Mouse (Mus musculus) monocyte, adult 5-6 weeks (primary cell): Measurements from ENCODE around the gene Olfr1484. TPM values are rescaled to one million over a fixed set of nuclear protein-coding genes. Genes with fewer than 3 reads are reported as not detected.
"Not testable (repeated sequence)": the region's sequence is repeated elsewhere in the genome, so short reads cannot be mapped to it uniquely, and the experiment has no call there.

Experiments
- ATAC-seq: fragments of 153-309, 156-312 bp; replicated peaks from 2 replicates; pipeline ENCODE4 v1.8.0; 2017; ENCODE audit warnings: mild to moderate bottlenecking; ENCODE audit not compliant: low TSS enrichment, insufficient number of reproducible peaks, severe bottlenecking, poor library complexity, low FRiP score
- total RNA-seq: library from RNA; stranded (forward); fragments of 200-1000, 200-491, 200-594 nt; gene quantifications from 3 replicates; pipeline ENCODE4 v1.2.3, GENCODE M21; 2017

The Olfr1484 gene
- not detected in 3 replicates for total RNA-seq

- no peak for ATAC-seq
Measured at GRCm38 (mm10) chr19:13583211-13583610, at the start of gene Olfr1484. Gene Olfr1484 (plus strand): TSS chr19:13583511.

DNA sequence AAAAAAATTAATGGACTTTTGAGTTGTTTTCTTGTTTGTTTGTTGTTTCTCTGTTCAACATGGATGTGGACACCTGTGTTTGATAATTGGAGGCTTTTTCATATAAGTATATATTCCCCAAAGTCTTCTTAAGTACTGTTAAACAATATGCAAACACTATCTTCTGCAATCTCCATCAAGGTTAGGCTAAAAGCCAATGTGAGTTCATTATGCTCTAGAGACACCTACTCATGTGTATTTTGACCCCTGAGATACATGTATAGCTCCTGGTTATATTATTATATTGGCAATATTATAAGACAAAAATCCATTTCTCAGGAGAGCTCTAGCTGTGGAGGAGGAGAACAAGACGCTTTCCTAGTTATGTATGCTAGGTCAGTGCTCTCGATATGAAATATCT is 33.8 kb downstream of the Olfr1484 start, which contains the start of gene Olfr1487:
TSS of gene Olfr1487 (plus strand) at position 301 of the 400 bp plus-strand sequence.
- ATAC-seq = not testable (repeated sequence)

- ATAC-seq = no peak
Measured at GRCm38 (mm10) chr19:13631321-13631720, 48.0 kb downstream of the Olfr1484 start, which contains the start of gene Olfr1489. Gene Olfr1489 (plus strand): TSS chr19:13631621.

Other genes starting within 250 kb of the Olfr1484 start
- gene Olfr1466, start 244.6 kb upstream of the Olfr1484 start, total RNA-seq = not detected in 3 replicates
- gene Olfr1467, start 221.3 kb upstream of the Olfr1484 start, total RNA-seq = not detected in 3 replicates
- gene Olfr1469, start 175.7 kb upstream of the Olfr1484 start, total RNA-seq = not detected in 3 replicates
- not detected in 3 replicates for gene Olfr1471, start 140.1 kb upstream of the Olfr1484 start, total RNA-seq
- gene Olfr1472, start 127.4 kb upstream of the Olfr1484 start, total RNA-seq = not detected in 3 replicates
- gene Olfr1474, start 113.9 kb upstream of the Olfr1484 start, total RNA-seq = not detected in 3 replicates
- not detected in 3 replicates for gene Olfr1475, start 103.3 kb upstream of the Olfr1484 start, total RNA-seq
- not detected in 3 replicates for gene Olfr1477, start 83.0 kb upstream of the Olfr1484 start, total RNA-seq
- gene Olfr1480, start 55.6 kb upstream of the Olfr1484 start, total RNA-seq = not detected in 3 replicates
- not detected in 3 replicates for gene Olfr1487, start 33.9 kb downstream of the Olfr1484 start, total RNA-seq
- not detected in 3 replicates for gene Olfr1489, start 48.1 kb downstream of the Olfr1484 start, total RNA-seq
- gene Olfr1490, start 67.6 kb downstream of the Olfr1484 start, total RNA-seq = not detected in 3 replicates
- not detected in 3 replicates for gene Olfr1491, start 113.8 kb downstream of the Olfr1484 start, total RNA-seq
- gene Olfr1493-ps1, start 139.8 kb downstream of the Olfr1484 start, total RNA-seq = not detected in 3 replicates
- gene Olfr1494, start 156.2 kb downstream of the Olfr1484 start, total RNA-seq = not detected in 3 replicates
- not detected in 3 replicates for gene Olfr1495, start 181.1 kb downstream of the Olfr1484 start, total RNA-seq
- not detected in 3 replicates for gene Olfr1496, start 194.4 kb downstream of the Olfr1484 start, total RNA-seq
- gene Olfr1497, start 214.7 kb downstream of the Olfr1484 start, total RNA-seq = not detected in 3 replicates
- not detected in 3 replicates for gene Olfr1499, start 235.9 kb downstream of the Olfr1484 start, total RNA-seq
- gene Olfr1500, start 247.0 kb downstream of the Olfr1484 start, total RNA-seq = not detected in 3 replicates